Mouse (Mus musculus): ENCODE data around the gene Iqgap3.

Gene Iqgap3

DNA sequence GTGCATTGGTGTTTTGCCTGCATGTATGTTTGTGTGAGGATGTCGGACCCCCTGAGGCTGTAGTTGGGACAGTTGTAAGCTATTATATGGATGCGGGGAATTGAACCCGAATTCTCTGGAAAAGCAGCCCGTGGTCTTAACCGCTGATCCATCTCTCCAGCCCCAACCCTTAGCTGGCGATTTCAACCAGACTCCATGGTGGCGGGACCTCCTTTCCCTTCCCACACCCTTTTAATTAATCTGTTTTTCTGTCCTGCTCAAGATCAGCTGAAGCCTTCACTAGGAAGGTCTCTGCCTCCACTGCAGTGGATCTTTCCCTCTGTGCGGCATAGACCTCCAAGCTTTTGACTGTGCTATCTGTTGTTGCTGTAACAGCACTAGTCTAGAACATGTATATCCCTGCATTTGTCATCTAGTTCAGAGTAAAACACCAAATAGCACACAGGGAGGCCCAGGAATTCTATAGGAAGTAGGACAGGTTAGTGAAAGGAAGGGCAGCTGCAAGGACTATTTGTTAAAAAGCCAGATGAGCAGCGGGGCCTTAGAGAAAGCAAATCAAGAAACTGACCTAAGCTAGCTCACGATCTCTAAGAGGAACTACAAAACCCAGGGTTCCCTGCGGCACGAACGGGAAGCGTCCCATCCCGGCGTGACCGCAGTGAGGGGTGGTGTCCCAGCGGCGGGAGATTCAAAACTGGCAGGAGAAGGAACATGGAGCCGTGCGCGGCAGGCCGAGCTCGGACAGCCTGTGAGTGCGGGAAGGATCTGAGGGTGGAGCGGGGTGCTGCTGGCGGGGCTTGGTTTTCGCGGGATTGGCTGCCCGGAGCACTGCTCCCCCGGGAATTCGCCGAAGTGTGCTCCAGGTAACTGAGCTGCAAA is at the start of gene Iqgap3:
Iqgap3 (plus strand) TSS at position 627 of the 879 bp plus-strand sequence.
- DNase-seq (ENCODE audit: low spot score in 2 of 2), result peak; percentile 81 to 87

DNA sequence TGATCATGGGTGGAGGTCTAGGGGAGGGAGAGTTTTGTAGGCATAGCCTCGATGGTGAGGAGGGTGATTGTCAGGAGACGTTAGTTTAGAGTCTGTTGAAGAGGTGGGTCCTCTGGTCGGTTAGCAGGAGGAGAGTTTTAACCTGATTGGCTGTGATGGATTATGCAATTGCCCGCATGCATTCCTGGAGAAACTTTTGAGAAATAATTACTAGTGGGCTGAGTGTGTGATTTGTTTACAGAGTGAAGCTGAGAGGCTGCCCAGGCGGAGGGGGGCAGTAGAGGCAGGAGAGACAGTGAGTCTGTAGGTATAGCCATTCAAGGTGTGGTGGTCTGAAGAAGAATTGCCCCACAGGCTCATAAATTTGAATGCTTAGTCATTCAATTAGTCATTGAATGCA is 48.3 kb upstream of the Iqgap3 start:
- no peak for DNase-seq (ENCODE audit: low spot score in 2 of 2)

DNA sequence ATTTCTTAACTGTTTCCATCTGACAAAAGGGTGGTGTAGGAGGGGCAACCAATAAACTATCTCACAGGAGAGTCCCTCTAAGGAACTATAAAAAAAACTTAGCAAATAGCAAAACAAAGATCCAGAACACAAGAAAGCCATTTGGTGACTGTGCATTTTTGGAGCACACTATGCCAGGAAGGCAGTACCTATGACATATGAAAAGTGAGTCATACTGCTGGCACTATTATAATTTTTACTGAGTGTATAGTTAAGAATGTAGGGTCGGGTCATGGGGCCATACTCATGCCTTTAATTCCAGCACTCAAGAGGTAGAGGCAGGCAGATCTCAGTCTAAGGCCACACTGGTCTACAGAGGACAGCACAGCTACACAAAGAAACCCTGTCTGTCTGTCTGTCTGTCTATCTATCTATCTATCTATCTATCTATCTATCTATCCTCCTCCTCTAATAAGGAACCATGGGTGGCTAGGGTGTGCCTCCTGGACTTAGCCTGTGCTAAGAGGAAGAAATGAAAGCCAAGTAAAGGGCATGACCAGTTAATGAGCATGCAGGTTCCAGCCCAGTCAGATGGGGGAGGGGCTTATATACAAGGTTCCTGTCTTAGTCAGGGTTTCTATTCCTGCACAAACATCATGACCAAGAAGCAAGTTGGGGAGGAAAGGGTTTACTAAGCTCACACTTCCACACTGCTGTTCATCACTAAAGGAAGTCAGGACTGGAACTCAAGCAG is 46.0 kb upstream of the Iqgap3 start:
- no peak for DNase-seq (ENCODE audit: low spot score in 2 of 2)

DNA sequence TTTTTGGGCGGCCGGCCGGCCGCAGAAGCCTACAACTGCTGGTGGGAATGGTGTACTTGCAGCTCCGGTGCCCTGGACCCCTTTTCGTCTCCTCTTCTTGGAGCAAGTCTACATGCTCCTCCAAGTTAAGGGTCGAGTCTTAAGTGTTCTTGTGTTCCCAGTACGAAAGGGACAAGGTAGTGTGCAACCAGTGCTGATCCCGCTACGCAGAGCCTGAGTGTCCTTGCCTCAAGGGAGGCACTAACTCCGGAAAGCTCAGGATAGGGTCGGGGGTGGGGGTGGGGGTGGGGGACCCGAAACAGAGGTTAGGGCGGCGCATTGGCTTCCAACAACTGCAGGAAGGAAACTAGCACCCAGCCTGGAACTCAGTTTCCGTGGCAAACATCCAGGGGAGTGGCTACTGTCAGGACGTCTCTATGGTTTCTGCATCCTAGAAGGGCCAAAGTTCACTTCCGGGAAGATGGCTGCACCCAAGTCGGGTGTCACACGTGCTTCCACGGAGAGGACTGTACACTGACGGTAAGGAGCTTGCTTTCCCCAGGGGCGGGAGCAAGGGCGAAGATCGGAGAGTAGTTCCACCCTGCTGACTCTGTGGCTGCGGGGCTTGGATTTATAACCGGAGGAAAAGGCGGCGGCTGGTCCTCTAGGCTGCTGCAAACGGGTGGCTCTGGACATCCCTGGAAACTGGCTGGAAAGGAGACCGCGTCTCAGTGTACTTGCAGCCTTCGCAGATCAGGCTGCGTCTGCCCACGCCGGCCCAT is 38.9 kb upstream of the Iqgap3 start, which contains the start of gene Gpatch4:
Gpatch4 (plus strand) TSS at position 448 of the 761 bp plus-strand sequence.
- DNase-seq (ENCODE audit: low spot score in 2 of 2), result peak; percentile 91 to 93

DNA sequence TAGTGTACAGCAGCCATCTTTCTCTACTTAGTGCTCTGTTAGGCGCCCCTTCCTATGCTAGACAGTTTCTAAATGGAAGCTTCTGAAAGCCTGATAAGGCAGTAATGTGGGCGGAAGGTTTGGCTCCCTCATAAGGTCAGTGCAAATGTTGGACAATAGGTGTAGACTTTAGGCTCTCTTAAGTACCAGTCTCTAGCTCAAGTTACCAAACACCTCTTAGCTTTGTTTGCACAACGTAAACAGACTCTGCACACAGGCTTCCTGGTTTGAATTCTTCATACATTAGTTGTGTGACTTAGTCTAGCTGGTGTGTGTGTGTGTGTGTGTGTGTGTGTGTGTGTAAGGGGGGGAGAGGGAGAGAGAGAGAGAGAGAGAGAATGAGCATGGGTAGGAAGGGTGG is 32.2 kb upstream of the Iqgap3 start:
- DNase-seq (ENCODE audit: low spot score in 2 of 2), result no peak

DNA sequence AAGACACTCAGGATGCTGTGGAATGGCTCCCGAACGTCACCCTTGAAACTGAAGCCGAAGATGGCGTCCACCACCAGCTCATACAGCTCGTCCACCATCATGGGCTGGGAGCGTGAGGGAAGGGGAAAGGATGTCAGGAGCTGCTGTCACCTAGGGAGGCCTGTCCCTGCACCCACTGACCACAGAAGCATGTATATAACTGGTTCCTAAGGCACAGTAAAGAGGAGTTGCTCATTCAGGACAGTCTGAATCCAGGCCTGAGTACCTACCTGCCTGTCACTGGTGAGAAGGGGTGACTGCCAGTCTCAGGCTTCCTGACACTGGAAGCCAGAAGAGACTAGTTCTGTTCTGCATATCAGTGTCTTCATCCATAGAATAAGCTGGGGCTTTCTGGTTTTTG is 24.7 kb upstream of the Iqgap3 start:
- DNase-seq (ENCODE audit: low spot score in 2 of 2), result no peak

GRCm38 (mm10) chr3:88057902-88058696 is 23.7 kb upstream of the Iqgap3 start, which contains the start of gene Naxe:
Gene Naxe (minus strand): TSS chr3:88058495.
- DNase-seq (ENCODE audit: low spot score in 2 of 2), result peak; percentile 73 to 81

- no peak for DNase-seq (ENCODE audit: low spot score in 2 of 2)
Observed at GRCm38 (mm10) chr3:88068386-88068785, 13.4 kb upstream of the Iqgap3 start.

GRCm38 (mm10) chr3:88071783-88072182 is 10.0 kb upstream of the Iqgap3 start:
- peak; percentile 67 to 83 for DNase-seq (ENCODE audit: low spot score in 2 of 2)

DNA sequence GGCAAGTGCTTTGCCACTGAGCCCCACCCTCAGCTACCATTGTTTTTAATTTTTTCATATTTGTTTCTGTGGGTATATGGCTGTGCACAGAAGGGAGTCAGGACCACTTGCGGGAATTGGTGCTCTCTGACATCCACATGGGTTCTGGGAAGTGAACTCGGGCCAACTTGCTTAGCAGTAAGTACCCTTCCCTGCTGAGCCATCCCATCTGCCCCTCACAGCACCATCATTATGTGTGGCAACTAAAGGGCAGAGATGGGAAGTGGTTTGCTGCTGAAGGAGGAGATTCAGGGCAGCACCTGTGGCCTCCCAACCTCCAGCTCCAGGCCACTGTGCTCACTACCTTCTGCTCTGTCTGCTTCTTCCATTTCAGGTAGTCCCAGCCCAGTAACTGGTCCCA is 8.1 kb upstream of the Iqgap3 start:
- no peak for DNase-seq (ENCODE audit: low spot score in 2 of 2)

- no peak for DNase-seq (ENCODE audit: low spot score in 2 of 2)
Observed at GRCm38 (mm10) chr3:88074351-88074750, 7.4 kb upstream of the Iqgap3 start.

DNA sequence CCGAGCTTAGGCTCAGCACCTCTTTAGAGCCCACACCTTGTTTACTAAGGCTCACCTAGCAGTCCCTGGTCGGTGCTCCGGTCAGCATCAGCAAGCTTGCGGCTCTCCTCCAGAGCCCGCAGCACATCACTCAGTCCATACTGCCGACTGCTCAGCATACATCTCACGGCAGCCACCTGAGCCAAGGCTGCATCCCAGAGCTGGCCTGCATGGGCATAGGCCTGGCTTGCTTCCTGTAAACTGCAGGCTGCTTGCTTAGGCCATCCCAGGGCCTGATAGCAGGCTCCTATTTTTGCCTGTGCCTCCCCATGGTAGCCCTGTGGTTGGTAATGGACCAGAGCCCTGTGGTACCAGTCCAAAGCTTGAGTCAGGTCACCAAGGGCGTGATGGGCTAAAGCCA is 7.0 kb upstream of the Iqgap3 start:
- DNase-seq (ENCODE audit: low spot score in 2 of 2), result no peak

DNA sequence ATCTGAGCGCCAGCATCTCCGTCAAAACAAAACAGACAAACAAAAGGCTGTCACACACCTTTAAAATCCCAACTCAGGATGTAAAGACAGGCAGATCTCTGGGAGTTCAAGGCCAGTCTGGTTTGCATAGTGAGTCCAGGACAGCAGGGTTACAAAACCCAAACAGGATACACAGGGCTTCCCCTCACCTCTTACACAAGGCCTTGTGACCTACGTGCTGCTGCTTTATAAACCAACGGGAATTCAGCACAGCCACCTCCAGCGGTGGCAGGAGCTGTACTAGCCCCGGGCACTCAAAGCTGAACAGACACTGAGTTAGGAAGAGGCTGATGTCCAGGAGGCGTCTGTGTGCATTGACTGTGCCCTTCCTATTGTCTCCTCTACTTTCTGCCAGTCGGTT is 4.3 kb upstream of the Iqgap3 start:
- DNase-seq (ENCODE audit: low spot score in 2 of 2), result no peak

- no peak for DNase-seq (ENCODE audit: low spot score in 2 of 2)
Observed at GRCm38 (mm10) chr3:88078204-88078603, 3.6 kb upstream of the Iqgap3 start, which contains the start of gene Ttc24. Gene Ttc24 (minus strand): TSS chr3:88078304.

DNA sequence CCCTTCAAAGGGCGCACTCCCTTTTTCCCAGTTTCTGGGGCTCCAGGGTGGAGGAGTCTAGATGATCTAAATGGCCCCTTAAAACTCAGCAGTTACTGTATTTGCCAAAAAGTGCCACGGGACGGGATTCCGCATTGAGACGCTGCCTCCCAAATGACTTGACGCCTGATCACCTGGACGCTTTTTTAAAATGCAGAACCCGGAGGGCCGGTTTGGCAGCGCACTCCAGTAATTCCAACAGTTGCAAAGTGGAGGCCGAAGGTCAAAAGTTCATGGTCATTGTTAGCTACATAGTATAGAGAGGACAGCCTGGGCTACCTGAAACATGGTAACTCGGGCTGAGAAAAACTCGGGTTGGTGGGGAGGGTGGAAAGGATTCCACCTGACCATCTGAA is 450 bp downstream of the Iqgap3 start:
- no peak for DNase-seq (ENCODE audit: low spot score in 2 of 2)

GRCm38 (mm10) chr3:88082663-88083062 is 892 bp downstream of the Iqgap3 start:
- DNase-seq (ENCODE audit: low spot score in 2 of 2), result peak in 1 of 2 experiments; percentile 24

- DNase-seq (ENCODE audit: low spot score in 2 of 2), result no peak
Observed at GRCm38 (mm10) chr3:88084001-88084400, 2.2 kb downstream of the Iqgap3 start.

- DNase-seq (ENCODE audit: low spot score in 2 of 2), result no peak
Observed at GRCm38 (mm10) chr3:88085459-88085858, 3.7 kb downstream of the Iqgap3 start.

DNA sequence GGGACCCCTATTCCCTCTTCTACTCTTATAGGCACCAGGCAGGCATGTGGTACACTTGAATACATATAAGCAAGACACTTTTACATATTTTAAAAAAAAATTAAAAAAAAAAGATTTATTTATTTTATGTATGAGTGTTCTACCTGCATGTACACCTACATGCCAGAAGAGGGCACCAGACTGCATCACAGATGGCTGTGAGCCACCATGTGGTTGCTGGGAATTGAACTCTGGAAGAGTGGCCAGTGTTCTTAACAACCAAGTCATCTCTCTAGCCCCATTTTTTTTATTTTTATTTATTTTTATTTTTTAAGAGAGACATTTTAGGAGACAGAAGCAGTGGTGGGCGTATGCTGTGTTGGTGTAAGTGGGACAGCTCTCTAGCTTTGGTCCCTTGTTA is 5.9 kb downstream of the Iqgap3 start:
- no peak for DNase-seq (ENCODE audit: low spot score in 2 of 2)

GRCm38 (mm10) chr3:88090106-88090505 is 8.3 kb downstream of the Iqgap3 start:
- DNase-seq (ENCODE audit: low spot score in 2 of 2), result no peak

GRCm38 (mm10) chr3:88090616-88091015 is 8.8 kb downstream of the Iqgap3 start:
- no peak for DNase-seq (ENCODE audit: low spot score in 2 of 2)
